Mouse (Mus musculus): ENCODE measurements around the gene Rd3. TPM values are rescaled to one million over a fixed set of nuclear protein-coding genes. Genes with fewer than 3 reads are reported as not detected.
A peak's percentile ranks its signal among the peaks of the same experiment; 100 is the strongest.

Gene Rd3
- polyA plus RNA-seq, 1 experiment from 2014 or later, result 16.1 TPM

GRCm38 (mm10) chr1:191947796-191948195 lies 29.4 kb upstream of the Rd3 start:
- Histone ChIP-seq H3K9me3 (no peaks in the 10 kb centered on the region), H3K9ac (no peak overlapping the region), H3K27me3 (no peaks in the 10 kb centered on the region), H3K4me2 (no peak overlapping the region), H3K4me1 (replicated peaks) (no peaks in the 10 kb centered on the region), H3K36me3 (no peaks in the 10 kb centered on the region), H3K4me3 (no peak overlapping the region), H3K27ac (replicated peaks) (no peak overlapping the region)
- WGBS, result 82% methylated on average over 8 of the region's 8 CpGs
- no peak for ATAC-seq (ENCODE audit: low read depth)

DNA sequence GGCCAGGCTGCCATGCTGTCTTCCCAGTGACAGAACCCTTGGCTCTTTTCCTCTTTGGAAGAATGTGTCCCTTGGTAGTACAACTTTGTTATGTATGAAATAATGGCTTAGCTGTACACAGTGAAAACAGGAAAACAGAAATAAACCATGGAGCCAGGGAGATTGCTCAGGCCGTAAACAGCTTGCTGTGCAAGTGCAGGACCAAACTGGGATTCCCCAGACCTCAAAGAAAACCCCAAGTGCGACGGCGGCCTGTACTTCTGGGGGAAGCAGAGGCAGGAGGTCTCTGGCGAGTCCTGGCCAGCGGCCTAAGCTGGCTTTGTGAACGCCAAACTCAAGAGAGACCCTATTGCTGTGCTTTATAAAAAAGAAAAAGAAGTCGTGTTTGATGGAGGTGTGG lies 28.6 kb upstream of the Rd3 start:
- WGBS, result 75% methylated on average over 8 of the region's 8 CpGs
- H3K4me1 ChIP-seq (replicated peaks), result no peaks in the 10 kb centered on the region

GRCm38 (mm10) chr1:191950611-191951010 lies 26.6 kb upstream of the Rd3 start:
- no peaks in the 10 kb centered on the region for H3K9me3 ChIP-seq
- no peaks in the 10 kb centered on the region for H3K27me3 ChIP-seq
- no peak overlapping the region for H3K9ac ChIP-seq
- no peak overlapping the region for H3K4me3 ChIP-seq
- H3K36me3 ChIP-seq, result no peaks in the 10 kb centered on the region
- H3K4me1 ChIP-seq (replicated peaks), result no peaks in the 10 kb centered on the region
- H3K4me2 ChIP-seq, result no peak overlapping the region
- WGBS, result 79% methylated on average over 2 of the region's 2 CpGs
- no peak overlapping the region for H3K27ac ChIP-seq (replicated peaks)
- ATAC-seq (ENCODE audit: low read depth), result no peak

More for the DNA sequence above, 28.6 kb upstream of the Rd3 start:
- Histone ChIP-seq H3K9ac (no peak overlapping the region), H3K27me3 (no peaks in the 10 kb centered on the region), H3K9me3 (no peaks in the 10 kb centered on the region), H3K4me3 (no peak overlapping the region), H3K36me3 (no peaks in the 10 kb centered on the region), H3K4me2 (no peak overlapping the region), H3K27ac (replicated peaks) (no peak overlapping the region)
- ATAC-seq (ENCODE audit: low read depth), result no peak

- no peaks in the 10 kb centered on the region for H3K36me3 ChIP-seq
- ATAC-seq (ENCODE audit: low read depth), result no peak
- no peak overlapping the region for H3K4me3 ChIP-seq
- H3K4me2 ChIP-seq, result no peak overlapping the region
- H3K9me3 ChIP-seq, result no peaks in the 10 kb centered on the region
- no peak overlapping the region for H3K27ac ChIP-seq (replicated peaks)
- no peak overlapping the region for H3K9ac ChIP-seq
- no peaks in the 10 kb centered on the region for H3K27me3 ChIP-seq
- H3K4me1 ChIP-seq (replicated peaks), result no peaks in the 10 kb centered on the region
- 82% methylated on average over 11 of the region's 11 CpGs for WGBS
These were observed 24.3 kb upstream of the Rd3 start for GRCm38 (mm10) chr1:191952733-191953335.

DNA sequence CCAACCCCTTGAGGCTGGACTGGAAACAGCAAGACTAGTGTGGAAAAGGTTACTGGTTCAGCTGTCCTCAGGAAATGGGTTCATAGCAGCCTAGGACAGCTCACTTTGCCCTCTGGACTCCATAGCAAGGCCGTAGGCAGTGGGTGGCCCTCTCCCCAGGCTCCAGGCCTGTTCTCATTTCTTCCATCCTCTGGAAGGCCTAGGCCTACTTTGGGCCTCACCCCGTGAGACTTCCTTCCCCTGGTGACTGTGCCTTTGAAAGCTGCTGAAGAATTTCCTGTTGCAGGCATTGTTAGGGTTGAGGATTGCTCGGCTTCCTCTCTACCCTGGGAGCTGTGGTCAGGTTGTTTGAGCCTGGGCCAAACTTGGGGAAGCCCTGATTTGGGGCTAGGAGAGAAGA lies 22.1 kb upstream of the Rd3 start:
- H3K27ac ChIP-seq (replicated peaks), result no peak overlapping the region; the same call in 1 of the 2 replicates
- WGBS, result 58% methylated on average over 3 of the region's 3 CpGs

DNA sequence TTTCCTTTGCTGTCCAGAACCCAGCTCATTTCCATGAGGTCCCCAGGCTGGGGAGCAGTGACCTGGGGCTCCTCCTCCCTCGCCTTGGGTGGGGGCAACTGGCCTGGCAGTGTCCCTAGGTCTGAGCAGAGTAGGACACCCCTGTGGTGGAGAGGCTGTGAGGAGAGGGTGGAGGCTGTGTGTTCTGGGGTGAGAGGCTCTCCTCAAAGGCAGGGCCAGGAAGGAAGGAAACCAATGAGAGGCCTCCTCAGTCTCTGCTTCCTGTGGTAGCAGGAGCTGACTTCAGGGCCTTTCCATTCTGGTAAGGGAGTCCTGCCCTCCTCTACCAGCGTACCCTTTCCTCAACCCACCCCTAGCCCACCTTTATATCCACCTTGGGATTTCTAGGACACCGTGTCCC lies 20.9 kb upstream of the Rd3 start:
- Histone ChIP-seq H3K9me3 (no peaks in the 10 kb centered on the region), H3K27me3 (no peaks in the 10 kb centered on the region), H3K9ac (no peak overlapping the region), H3K4me1 (replicated peaks) (no peaks in the 10 kb centered on the region), H3K27ac (replicated peaks) (peak overlapping the region; percentile 34; the same call in 1 of the 2 replicates), H3K4me3 (no peak overlapping the region), H3K4me2 (no peak overlapping the region), H3K36me3 (no peaks in the 10 kb centered on the region)
- WGBS, result 76% methylated on average over 3 of the region's 3 CpGs
- no peak for ATAC-seq (ENCODE audit: low read depth)

More for the DNA sequence above, 22.1 kb upstream of the Rd3 start:
- Histone ChIP-seq H3K4me2 (no peak overlapping the region), H3K36me3 (no peaks in the 10 kb centered on the region), H3K4me1 (replicated peaks) (no peaks in the 10 kb centered on the region), H3K9me3 (no peaks in the 10 kb centered on the region), H3K4me3 (no peak overlapping the region), H3K27me3 (no peaks in the 10 kb centered on the region), H3K9ac (no peak overlapping the region)
- no peak for ATAC-seq (ENCODE audit: low read depth)

DNA sequence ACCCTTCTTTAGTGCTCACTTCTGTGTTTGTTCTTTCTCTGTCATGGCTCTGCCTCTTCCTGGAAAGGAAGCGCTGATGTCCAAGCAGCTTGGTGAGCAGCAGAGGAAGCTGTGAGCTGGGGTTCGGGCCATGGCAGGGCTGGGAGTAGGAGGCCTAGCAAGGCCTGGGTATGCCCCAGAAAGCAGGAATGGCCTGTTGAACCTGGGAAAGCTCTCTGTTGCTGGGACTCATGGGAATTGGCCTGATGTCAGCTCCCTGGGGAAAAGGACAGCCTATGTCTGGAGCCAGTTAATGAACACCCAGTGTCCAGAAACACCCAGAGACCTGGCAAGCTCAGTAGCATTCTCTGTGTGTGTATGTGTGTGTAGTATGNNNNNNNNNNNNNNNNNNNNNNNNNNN lies 20.3 kb upstream of the Rd3 start:
- 97% methylated on average over 2 of the region's 2 CpGs for WGBS
- Histone ChIP-seq H3K9me3 (no peaks in the 10 kb centered on the region), H3K36me3 (no peaks in the 10 kb centered on the region), H3K4me2 (no peak overlapping the region), H3K9ac (no peak overlapping the region), H3K4me3 (no peak overlapping the region), H3K4me1 (replicated peaks) (no peaks in the 10 kb centered on the region), H3K27me3 (no peaks in the 10 kb centered on the region), H3K27ac (replicated peaks) (peak overlapping the region; percentile 34; the same call in 1 of the 2 replicates)
- no peak for ATAC-seq (ENCODE audit: low read depth)

GRCm38 (mm10) chr1:191957321-191957720 lies 19.8 kb upstream of the Rd3 start:
- Histone ChIP-seq H3K4me1 (replicated peaks) (no peaks in the 10 kb centered on the region), H3K9me3 (no peaks in the 10 kb centered on the region), H3K4me2 (no peak overlapping the region), H3K27me3 (no peaks in the 10 kb centered on the region), H3K36me3 (no peaks in the 10 kb centered on the region), H3K9ac (no peak overlapping the region), H3K4me3 (no peak overlapping the region), H3K27ac (replicated peaks) (no peak overlapping the region)
- 81% methylated on average over 3 of the region's 3 CpGs for WGBS
- ATAC-seq (ENCODE audit: low read depth), result no peak

GRCm38 (mm10) chr1:191960946-191961345 lies 16.2 kb upstream of the Rd3 start:
- Histone ChIP-seq H3K9ac (no peak overlapping the region), H3K27me3 (no peaks in the 10 kb centered on the region), H3K9me3 (no peaks in the 10 kb centered on the region), H3K27ac (replicated peaks) (no peak overlapping the region), H3K4me1 (replicated peaks) (no peaks in the 10 kb centered on the region; the same call in 1 of the 2 replicates), H3K36me3 (no peaks in the 10 kb centered on the region), H3K4me2 (no peak overlapping the region), H3K4me3 (no peak overlapping the region)
- no peak for ATAC-seq (ENCODE audit: low read depth)
- WGBS, result 74% methylated on average over 2 of the region's 2 CpGs

GRCm38 (mm10) chr1:191963413-191963812 lies 13.8 kb upstream of the Rd3 start:
- no peaks in the 10 kb centered on the region for H3K36me3 ChIP-seq
- H3K4me1 ChIP-seq (replicated peaks), result no peaks in the 10 kb centered on the region; the same call in 1 of the 2 replicates
- 80% methylated on average over 3 of the region's 3 CpGs for WGBS
- no peak overlapping the region for H3K9ac ChIP-seq
- H3K9me3 ChIP-seq, result no peaks in the 10 kb centered on the region
- H3K27ac ChIP-seq (replicated peaks), result no peak overlapping the region
- H3K4me3 ChIP-seq, result no peak overlapping the region
- no peak for ATAC-seq (ENCODE audit: low read depth)
- H3K27me3 ChIP-seq, result no peaks in the 10 kb centered on the region
- H3K4me2 ChIP-seq, result no peak overlapping the region

DNA sequence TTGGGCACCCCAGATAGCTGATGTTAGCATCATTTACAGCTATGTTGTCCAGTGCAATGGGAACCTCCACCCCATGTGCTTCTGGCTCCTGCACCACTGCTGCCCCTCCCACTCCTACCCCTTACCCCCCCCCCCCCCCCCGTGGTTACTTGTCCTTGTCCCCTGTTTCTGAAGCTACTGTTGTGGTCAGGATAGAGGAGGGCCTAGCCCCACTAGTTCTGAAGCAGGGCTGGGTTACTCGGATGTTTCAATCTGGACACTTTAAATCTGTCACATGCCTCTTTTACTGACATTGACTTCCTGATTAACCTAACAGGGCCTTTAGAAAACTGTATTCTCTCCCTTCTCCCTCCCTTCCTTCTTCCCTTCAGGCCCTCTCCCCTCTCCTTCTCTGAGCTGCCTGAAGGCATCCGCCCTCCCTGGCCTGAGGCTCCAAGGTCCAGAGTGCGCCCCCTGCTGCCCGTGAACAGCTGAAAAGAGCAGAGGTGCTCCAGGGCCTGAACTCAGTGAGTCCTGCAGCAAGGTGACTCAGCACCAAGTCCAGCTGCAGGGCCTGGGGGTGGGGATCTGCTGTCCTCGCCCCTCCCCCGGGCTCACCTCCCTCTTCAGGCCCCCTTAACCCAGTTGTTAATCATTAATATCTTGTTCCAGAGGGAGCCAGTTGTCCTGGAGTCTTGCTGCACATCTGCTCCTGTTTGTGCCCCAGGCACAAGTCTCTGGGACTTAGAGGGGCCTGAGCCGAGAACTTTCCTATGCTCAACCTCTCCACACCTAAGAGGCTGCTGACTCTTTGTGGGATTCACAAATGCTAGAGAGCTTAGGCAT lies 13.0 kb upstream of the Rd3 start:
- no peaks in the 10 kb centered on the region for H3K36me3 ChIP-seq
- WGBS, result 22% methylated on average over 8 of the region's 8 CpGs
- ATAC-seq (ENCODE audit: low read depth), result peak; percentile 75

DNA sequence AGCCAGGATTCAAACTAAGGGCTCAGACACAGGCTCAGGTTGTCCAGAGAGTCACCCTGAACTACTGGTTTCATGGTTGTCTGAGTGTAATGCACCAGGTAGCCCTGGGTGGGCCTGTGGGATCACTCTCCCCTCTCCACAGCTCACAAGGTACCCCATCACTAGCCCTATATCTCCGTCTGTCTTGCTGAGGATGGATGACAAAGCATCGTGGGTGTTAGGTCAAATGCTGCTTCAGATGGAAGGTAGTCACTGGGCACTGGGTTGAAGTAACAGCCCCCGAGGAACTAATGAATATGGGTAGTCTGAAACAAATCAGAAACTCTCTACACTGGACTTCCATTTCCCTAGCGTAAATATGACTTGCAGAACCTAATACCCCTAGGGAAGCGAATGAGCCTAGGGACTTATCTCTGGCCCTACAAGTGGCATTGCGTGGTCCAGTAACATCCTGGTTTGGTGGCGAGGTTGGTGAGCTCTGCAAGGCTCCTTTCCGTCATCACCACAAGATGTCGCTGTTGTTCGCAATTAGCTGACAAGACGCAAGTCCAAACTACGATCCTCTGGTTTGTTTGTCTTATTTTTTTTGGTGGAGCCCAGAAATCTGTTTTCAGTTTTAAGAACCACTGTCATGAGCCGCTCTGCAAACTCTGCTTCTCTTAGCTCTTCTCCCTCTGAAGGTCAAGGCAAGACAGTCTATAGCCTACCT lies 12.2 kb upstream of the Rd3 start:
- peak; percentile 81 for ATAC-seq (ENCODE audit: low read depth)
- Histone ChIP-seq H3K36me3 (no peaks in the 10 kb centered on the region), H3K4me3 (no peak overlapping the region), H3K4me2 (no peak overlapping the region), H3K27ac (replicated peaks) (no peak overlapping the region), H3K9me3 (no peaks in the 10 kb centered on the region), H3K4me1 (replicated peaks) (no peaks in the 10 kb centered on the region; the same call in 1 of the 2 replicates), H3K27me3 (no peaks in the 10 kb centered on the region), H3K9ac (no peak overlapping the region)
- 19% methylated on average over 13 of the region's 13 CpGs for WGBS

More for the DNA sequence above, 13.0 kb upstream of the Rd3 start:
- Histone ChIP-seq H3K4me1 (replicated peaks) (no peaks in the 10 kb centered on the region; the same call in 1 of the 2 replicates), H3K4me2 (no peak overlapping the region), H3K27me3 (no peaks in the 10 kb centered on the region), H3K9ac (no peak overlapping the region), H3K9me3 (no peaks in the 10 kb centered on the region), H3K27ac (replicated peaks) (no peak overlapping the region), H3K4me3 (no peak overlapping the region)
